Mouse (Mus musculus) left cerebral cortex, postnatal 14 days (tissue): ENCODE measurements around the gene Ctc1. TPM values are rescaled to one million over a fixed set of nuclear protein-coding genes. Genes with fewer than 3 reads are reported as not detected.

ENCODE experiments used
- DNase-seq, 2 experiments: peaks; one replicate each; pipeline ENCODE4 v3.0.0; 2021 to 2022; ENCODE audit warnings: low spot score in 2 of 2, mixed read lengths in 1 of 2
- intact Hi-C: fragments of 180-260 bp; cut with DNase I; formaldehyde crosslinking; loops from one replicate; pipeline ENCODE4 v1.15.1; 2025
- microRNA-seq, 2 experiments: library from miRNA; unstranded; fragments of <30 nt; microRNA quantifications; one replicate each; pipeline ENCODE4 v1.2.0; 2022
- total RNA-seq, 2 experiments: library from RNA; stranded (reverse); gene quantifications; 2 replicates each; pipeline ENCODE4 v1.2.3; 2021

The Ctc1 gene
- total RNA-seq, 2 experiments from 2014 or later, result 39.1 to 40.5 TPM

DNA sequence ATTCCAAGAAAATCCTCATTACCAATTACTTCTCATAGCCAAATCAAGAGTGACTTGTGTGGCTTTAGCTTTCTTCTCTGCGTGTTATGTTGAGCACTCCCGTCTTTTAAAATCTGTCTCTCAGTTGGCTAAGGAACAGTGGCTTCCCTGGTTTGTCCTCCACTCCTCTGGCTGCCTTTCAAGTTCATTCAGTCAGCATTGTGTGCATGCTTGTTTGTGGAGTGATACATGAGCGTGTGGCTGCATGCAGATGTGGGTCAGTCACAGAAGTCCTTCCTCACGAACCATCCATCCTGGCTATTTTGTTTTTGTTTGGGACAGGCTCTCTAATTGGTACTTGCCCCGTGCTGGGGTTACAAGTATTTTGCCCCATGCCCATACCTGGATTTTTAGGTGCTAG is 60.9 kb downstream of the Ctc1 start:
- no peak for DNase-seq

DNA sequence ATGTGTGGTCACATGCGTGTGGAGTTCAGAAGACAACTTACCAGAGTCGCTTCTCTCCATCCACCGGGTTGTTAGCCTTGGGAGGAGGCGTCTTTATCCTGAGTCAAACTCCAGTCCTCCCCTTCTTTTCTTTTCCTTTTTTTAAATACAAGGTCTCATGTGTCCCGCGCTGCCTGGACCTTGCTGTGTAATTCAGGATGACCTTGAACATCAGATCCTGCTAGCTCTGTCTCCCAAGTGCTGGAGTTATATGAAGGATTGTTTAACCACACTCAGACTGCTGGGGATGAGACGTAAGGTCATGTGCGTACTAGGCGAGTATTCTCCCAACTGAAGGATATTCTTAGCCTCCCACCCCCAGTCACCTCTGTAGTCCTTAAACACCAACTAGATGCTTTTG is 61.6 kb downstream of the Ctc1 start:
- no peak for DNase-seq
- intact Hi-C loops, result no loop called here

More for the DNA sequence above, 60.9 kb downstream of the Ctc1 start:
- intact Hi-C loops, result no loop called here

DNA sequence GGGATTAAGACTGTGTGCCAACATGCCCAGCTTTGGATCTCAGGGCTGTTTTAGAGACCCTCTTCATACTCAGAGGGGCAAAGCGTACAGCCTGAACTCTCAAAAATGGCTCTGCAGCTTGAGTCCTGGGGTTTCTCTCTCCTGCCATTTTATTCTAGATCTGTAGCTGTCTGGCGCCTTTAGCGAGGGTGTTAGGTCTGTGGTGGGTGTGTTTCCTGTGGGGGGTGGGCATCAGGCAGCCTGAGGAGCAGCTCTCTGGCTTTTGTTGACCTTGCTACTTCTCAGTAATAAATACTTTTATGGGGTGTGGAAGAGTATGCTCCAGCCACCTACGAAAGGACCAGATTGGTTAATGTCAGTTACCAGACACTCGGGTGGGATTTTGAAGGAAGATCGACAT is 62.3 kb downstream of the Ctc1 start:
- intact Hi-C loops, result no loop called here
- DNase-seq, result no peak

DNA sequence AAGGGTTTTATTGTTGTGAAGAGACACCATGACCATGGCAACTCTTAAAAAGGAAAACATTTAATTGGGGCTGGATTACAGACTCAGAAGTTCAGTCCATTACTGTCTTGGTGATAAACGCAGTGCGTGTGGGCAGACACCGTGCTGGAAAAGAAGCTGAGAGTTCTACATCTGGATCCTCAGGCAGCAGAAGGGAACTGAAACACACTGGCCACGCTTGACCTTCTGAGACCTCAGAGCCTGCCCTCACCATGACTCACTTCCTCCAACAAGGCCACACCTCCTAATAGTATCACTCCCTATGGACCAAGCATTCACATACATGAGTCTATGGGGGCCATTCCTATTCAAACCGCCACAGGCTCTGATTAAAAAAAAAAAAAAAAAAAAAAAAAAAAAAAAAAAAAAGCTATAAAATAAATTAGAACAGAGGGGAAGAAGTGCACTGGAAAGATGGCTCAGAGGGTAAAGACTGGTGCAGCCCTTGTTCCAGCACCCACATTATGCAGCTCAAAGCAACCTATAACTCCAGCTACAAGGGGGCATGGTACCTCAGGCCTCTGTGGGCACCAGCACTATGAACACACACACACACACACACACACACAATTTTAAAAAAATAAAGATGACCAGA is 63.2 kb downstream of the Ctc1 start:
- intact Hi-C loops, result no loop called here
- no peak for DNase-seq

DNA sequence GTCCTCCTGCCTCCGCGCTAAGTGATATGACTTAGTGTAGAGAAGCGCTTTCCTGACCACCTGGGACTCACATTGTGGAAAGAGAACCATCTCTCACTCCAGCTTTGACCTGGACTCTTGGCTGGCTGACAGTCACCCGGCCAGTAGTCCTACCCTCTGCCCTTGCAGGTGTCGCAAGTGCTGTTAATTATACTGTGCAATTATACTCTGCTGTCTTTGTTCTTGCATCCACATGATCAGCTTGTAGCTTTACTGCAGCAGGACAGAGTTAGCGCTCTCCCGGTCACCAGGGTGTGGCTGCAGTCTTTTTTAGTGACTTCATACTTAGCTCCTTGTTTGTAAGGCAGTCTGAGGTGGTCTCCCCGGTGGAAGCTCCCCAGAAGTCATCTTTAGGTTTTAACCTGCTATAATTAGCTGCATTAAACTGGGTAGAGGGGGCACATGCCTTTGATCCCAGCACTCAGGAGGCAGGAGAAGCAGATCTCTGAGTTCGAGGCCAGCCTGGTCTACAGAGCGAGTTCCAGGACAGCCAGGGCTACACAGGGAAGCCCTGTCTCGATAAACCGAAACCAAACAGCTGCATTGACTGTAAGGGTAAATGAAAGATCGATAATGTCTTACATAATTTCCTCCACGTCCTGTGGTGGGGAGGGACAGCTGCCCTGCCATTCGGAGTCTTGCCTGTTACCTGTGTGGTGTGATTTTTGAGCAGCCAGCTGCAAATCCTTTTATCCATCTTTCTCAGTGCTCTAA is 64.6 kb downstream of the Ctc1 start:
- intact Hi-C loops, result no loop called here
- DNase-seq, result no peak

DNA sequence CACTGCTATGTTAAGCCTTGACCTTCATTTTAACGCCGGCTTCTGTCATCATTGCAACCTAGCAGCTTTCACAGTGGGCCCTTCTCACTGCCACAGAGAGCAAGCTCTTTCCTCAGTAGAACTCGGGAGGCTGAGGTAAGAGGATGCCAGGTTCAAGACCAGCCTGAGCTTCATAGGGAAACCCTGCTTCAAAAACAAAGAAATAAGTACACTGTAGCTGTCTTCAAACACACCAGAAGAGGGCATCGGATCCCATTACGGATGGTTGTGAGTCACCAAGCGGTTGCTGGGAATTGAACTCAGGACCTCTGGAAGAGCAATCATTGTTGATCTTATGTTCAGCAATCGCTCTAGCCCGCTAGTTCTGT is 65.1 kb downstream of the Ctc1 start:
- DNase-seq, result no peak
- intact Hi-C loops, result no loop called here

GRCm38 (mm10) chr11:69081613-69082012 is 65.9 kb downstream of the Ctc1 start:
- intact Hi-C loops, result no loop called here
- DNase-seq, result no peak

- intact Hi-C loops, result loop anchor here (2.0 kb wide), 1 partner anchor 15 kb away; the partner anchor contains the start of gene Tmem107
These were observed 69.9 kb downstream of the Ctc1 start for GRCm38 (mm10) chr11:69085608-69086007.

More at GRCm38 (mm10) chr11:69085608-69086007, 69.9 kb downstream of the Ctc1 start:
- DNase-seq, result no peak

Small RNA genes within 50 kb of the gene (microRNA-seq; reads per million reads assigned to microRNA genes)
- 0.26 to 1.3 reads per million in 2 experiments for gene Mir3062

Other genes starting within 250 kb of the Ctc1 start
- gene Ndel1, start 144.1 kb upstream of the Ctc1 start, total RNA-seq, result 10 to 100 TPM; 96.7 to 99.5 TPM
- gene Rnf222, start 127.4 kb upstream of the Ctc1 start, total RNA-seq, result not detected
- gene Rpl26, start 114.3 kb upstream of the Ctc1 start, total RNA-seq, result 100 to 1,000 TPM; 597 to 631 TPM
- gene Odf4, start 88.8 kb upstream of the Ctc1 start, total RNA-seq, result under 1 TPM in 1 of 2 experiments, not detected in 1; 0.88 TPM
- gene Arhgef15, start 58.4 kb upstream of the Ctc1 start, total RNA-seq, result 10 to 100 TPM; 20.9 to 22.6 TPM
- gene Slc25a35, start 47.8 kb upstream of the Ctc1 start, total RNA-seq, result 1 to 10 TPM; 4.8 to 5.4 TPM
- gene Rangrf, start 40.7 kb upstream of the Ctc1 start, total RNA-seq, result 10 to 100 TPM; 14.6 to 17.2 TPM
- gene Pfas, start 7.5 kb upstream of the Ctc1 start, total RNA-seq, result 10 to 100 TPM; 19.6 to 23.5 TPM
- gene Aurkb, start 29.7 kb downstream of the Ctc1 start, total RNA-seq, result 1 to 10 TPM in 1 of 2 experiments, under 1 TPM in 1; 0.86 to 1.2 TPM
- 10 to 100 TPM; 26.1 to 29.2 TPM for gene Borcs6, start 43.8 kb downstream of the Ctc1 start, total RNA-seq
- 10 to 100 TPM; 14.2 to 16.9 TPM for gene Tmem107, start 54.9 kb downstream of the Ctc1 start, total RNA-seq
- gene Vamp2, start 72.6 kb downstream of the Ctc1 start, total RNA-seq, result 1,000 to 10,000 TPM; 1,220 to 1,271 TPM
- 100 to 1,000 TPM in 1 of 2 experiments, 10 to 100 TPM in 1; 90.4 to 112 TPM for gene Per1, start 79.3 kb downstream of the Ctc1 start, total RNA-seq
- gene Hes7, start 104.5 kb downstream of the Ctc1 start, total RNA-seq, result under 1 TPM; 0.55 to 0.70 TPM
- gene 9130213A22Rik, start 106.7 kb downstream of the Ctc1 start, total RNA-seq, result under 1 TPM; 0.27 to 0.51 TPM
- gene Aloxe3, start 110.0 kb downstream of the Ctc1 start, total RNA-seq, result 1 to 10 TPM; 3.7 to 5.7 TPM
- 1 to 10 TPM; 1.5 to 1.9 TPM for gene Alox12b, start 141.1 kb downstream of the Ctc1 start, total RNA-seq
- 1 to 10 TPM; 3.7 to 4.1 TPM for gene Alox8, start 181.9 kb downstream of the Ctc1 start, total RNA-seq
- gene Gucy2e, start 221.1 kb downstream of the Ctc1 start, total RNA-seq, result under 1 TPM; 0.40 to 0.80 TPM